Mouse (Mus musculus) urinary bladder, postnatal 10 days (tissue): ENCODE measurements at regions not wholly inside any gene's neighbourhood (a gene's known extent, or its start where the extent isn't known, plus 50 kb on each side); places are given as distances from the start of the nearest gene placed in this dataset.

Experiments used
- DNase-seq: peaks from one replicate; pipeline ENCODE4 v3.0.0; 2022; ENCODE audit warnings: low spot score

DNA sequence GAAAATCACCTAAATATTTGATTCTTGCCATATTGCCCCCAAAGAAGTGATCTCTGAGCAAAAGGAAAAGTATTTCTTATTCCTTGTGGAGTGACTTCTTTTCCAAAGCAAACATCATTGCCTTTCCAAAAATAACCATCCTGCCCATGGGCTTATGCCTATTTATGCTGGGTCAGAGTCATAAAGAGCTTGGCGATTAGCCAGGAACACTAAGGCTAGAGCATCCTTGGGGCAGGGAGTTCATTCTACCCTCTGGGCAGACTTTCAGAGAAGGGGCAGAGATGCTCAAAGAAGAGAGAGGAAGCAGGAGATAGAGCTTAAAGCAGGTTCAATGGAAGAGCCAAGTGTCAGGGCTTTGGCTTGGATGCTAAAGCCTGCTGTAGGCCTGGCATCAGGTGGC, 203.1 kb upstream of the Gmds start:
- DNase-seq, result no peak

DNA sequence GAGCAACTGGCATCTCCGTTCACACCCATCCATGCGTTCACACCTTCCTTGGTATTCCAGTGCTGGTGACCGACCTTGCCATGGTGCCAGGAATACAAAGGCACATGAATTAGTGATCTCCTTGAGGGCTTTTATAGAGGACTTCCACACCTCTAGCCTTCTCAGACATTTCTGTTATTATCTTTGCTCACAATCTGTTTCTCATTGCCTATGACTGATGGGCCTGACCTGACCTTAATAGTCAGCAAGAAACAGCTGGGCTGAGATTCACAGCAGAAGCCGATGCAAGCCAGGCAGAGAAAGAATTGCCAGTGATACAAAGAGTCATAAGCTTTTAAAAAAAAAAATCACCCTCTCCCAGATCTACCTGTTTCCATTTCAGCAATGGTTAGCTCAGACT, 197.7 kb upstream of the Gmds start:
- no peak for DNase-seq

DNA sequence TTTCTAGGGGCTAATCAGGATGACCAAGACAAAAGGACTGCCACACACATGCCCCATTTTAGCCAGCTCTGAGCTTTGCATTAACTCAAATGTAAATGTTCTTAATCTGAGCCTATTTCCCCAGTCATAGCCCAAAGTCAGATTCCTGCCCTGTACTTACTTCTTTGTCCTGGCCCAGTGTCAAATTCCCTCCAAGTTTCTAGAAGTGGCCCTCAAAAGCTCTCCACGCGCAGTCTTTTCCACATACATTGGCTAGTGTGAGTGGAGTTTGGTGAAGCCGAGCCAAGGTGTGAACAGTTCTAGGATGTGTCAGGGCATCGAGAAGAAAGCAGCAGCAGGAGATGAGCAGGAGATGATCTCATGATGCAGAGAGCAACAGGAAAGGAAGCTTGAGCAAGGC, 197.1 kb upstream of the Gmds start:
- no peak for DNase-seq

DNA sequence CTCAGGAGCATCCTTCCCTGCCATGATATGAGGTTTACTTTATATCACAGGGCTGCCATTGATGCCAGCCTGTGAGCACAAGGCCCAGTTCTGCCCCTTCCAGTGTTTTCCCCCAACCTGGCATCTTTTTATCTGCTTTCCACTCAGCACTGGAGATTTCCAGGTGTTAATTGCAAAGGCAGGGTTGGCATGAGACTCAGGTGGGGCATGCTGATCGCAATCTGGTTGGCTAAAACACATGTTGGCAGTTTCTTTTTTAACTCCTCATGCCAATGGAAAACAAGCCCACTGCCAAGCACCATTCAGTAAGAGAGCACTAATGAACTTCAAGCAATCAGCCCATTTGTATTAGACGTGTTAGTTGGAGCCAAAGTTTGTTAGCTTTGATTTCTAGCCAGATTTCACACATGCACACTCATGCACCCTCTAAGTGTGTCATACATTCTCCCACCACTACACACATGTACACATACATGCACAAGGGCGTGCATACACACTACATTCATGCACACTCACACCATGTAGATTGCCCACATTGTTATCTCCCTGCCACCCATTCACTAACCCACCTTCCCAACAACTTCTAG, 192.5 kb upstream of the Gmds start:
- no peak for DNase-seq

DNA sequence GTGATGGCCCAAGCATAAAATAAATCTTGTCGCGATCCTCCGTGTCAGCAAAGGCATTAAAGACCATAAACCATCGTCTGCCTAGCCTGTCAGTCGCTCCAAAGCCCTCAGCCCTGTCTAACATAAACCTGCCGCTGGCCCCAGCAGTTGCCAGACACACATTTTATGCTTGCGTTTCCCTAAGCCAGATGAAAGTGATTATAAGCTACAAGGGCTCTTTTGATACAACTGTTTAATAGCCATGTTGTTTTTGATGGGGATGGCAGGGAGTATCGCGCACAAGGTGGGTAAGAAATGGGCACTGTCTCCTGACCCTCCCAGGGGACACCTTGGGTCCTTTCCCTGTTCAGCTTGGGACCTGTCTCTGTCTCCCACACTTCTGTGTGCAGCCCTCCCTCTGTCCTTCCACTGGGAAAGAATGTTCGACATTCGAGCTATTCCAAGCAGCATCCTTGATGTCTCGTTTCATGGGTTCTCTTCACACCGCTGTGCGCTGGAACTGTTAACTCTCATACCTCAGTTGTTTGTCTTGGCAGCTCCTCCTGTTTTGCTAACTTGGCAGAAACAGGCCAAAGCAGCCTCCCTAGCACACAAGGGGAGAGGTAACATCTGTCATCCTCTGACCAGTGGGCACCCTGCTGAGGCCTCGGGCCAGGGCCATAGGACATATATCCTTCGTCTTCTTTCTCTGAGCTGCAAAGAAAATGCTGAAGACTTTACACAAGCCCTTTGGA, 180.2 kb upstream of the Gmds start:
- DNase-seq, result no peak

DNA sequence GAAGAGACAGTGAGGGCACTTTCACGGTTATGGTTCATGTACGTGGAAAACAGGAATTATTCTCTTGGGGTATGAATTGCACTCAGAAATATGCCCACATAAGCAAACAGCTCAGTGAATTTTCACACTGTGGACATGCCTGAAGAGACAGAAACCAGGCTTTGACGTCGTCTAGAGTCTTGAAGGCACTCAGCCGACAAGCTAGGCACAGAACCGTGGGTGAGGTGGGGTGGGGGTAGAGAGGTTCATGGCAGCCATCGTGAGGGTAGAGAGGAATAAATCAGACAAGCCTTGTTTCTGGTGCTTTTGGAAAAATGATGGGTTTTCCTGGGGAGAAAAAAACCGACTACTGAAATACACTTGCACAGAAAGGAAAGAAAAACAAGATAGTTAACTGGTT, 179.0 kb upstream of the Gmds start:
- DNase-seq, result no peak

DNA sequence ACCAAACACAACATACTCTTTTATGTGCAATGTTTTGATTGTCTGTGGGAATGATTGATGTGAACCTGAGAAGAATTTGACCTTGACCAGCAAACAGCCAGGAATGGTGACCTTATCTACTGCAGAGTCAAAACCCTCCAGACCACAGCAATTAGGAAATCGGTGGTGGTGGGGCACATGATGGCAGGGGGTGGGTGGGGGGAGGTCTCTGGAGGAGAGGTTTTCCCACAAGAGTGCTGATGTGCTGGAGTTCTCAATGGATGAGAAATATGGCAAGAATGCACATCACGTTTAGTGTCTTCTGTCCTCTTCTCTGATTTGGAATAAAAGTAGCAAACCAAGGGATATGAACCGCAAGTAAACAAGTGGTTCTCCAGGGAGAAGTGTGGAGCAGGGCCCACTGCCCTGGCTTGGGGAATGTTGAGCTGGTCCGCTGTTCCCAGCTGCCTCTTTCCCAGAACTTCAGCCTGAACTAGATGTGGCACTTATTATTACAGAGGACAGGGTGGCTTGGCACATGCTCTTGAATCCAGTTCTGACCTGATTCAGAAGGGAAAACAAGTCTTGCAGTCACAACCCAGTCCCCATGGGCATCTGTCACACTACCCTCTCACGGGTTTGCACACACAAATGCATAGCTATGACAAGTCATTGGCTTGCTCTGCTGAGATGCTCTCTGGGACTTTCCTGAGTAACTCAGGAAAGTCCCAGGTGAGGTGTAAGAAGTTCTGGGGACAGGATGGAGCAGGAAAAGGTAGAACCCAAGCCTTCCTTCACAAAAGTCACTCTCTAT, 170.9 kb upstream of the Gmds start:
- DNase-seq, result no peak

DNA sequence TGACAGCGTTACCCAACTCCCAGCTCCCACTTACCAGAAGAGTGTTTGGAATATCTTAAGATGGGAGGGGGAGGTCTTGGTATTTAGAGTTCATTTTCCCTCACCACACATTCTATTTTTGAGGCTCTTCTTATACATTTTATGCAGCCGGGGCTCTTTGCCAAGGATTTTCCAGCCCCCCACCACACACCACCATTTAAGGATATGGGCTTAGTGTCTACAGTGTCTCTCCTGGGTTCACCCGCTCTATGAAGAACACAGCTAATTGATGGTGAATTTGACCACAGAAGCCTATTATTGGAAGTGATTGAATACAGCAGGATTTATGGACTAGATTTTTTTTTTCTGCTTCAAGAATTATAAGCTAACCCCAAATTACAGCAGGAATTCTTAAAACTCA, 169.9 kb upstream of the Gmds start:
- no peak for DNase-seq

DNA sequence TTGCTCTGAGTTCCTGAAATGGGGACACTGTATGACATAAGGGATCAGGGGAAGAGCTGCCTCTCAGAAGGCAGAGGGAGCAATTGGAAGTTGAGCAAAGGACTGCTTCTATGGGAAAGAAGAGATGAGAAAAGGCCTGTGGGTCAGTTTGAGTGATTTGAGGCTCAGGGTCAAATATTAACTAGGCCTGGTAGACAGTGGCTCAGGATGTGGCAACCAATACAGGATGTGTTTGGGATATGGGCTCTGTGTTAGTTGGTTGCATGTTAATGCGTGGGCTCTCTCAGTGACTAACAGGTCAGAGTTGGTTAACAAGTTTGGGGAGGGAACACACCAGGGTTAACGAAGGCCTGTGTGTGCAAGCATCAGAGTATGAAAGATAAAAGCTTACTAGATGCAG, 169.3 kb upstream of the Gmds start:
- no peak for DNase-seq

DNA sequence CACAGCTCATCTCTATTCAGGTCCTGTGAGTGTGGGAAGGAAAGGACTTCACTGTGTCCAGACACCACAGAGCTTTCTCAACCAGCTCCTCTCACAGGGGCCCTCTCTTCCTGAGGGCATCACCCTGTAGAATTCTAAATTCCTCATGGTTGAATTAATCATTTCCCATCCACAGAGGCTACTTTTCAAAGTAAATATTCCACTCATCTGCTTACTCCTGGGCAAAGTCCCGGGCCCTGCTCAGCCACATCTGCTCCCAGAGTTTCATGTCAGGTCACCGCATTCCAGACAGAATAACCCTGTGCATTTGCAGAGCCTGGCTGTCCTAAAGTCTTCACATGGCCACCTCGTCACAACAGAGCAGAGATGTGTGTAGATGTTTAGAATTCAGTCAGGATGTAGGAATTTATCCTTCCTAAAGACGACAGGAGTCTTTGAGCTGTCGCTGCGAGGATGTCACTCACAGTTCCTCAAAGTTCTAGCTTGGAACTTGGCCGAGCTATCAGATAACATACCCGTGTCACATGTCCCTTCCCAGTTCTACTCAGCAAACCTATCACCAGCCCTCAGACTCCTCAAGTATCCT, 159.8 kb upstream of the Gmds start:
- no peak for DNase-seq

DNA sequence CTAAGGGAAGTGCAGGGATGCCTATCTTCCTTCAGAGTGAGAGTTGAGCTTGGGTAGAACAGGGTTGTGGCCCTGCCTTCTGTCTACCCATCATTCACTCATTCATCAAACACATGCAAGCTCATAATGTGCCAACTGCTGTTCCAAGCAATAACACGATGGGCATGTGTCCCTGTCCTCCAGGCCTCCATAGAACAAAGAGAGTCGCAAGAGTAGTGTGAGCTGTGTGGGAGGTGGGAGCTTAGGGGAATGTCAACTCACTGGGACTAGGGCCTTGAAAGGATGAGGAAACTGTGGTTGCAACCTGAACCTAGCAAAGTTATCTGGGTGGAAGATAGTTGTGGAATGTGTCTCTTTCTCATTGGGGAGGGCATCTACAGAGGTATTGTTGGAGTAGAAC, 157.7 kb upstream of the Gmds start:
- DNase-seq, result no peak

DNA sequence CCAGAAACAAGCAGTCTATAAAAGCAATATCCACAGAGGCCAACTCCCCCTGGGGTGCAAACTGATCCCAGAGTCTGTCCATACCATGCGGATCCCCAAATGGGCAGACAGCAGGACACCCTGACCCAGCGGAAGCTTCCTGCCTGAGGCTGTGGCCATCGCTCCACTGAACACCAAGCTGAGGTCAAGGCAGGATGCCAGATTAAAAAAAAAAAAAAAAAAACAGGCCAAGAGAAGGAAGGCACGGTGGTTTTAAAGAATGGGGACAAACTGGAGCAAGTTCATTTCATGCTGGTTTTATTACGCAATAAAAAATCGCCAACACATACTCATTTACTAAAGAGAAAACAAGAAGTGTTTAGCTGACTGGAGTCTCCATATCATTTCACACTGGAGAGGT, 156.5 kb upstream of the Gmds start:
- DNase-seq, result no peak

DNA sequence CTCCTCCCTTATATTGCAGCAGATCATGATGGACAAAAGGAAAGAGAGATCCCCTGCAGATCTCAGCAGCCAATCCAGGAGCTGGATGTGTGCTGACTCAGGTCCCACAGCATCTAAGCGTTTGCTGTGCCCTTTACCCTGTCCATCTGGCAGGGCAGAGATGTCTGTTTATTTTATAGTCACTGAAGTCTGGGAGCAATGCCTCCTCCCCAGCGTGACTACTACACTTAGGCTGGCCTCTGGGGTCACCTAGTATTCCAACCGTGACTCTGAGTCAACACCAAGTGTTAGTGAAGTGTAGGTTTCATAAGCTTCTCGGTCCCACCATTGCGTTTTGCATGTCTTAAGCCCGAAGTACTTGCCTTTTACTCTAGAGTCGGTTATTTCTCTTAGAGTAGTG, 155.3 kb upstream of the Gmds start:
- DNase-seq, result no peak

DNA sequence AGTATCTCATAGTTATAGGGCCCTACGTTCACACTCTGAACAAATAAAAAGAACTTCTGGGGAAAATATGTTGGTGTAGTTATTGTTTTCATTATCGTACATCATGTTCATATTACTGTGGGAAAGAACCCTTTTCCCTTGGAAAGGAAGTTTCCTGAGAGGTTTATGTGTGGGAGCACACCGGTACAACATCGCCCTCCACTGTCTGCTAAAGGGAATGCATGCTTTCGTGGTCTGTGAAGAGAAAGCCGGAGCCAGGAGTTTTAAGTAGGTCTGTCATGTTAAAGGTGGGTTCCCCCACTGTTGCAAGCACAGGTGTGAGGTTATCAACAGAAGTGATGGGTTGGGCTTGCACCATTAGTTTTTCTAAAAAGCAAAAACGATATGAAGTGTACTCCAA, 154.8 kb upstream of the Gmds start:
- no peak for DNase-seq

DNA sequence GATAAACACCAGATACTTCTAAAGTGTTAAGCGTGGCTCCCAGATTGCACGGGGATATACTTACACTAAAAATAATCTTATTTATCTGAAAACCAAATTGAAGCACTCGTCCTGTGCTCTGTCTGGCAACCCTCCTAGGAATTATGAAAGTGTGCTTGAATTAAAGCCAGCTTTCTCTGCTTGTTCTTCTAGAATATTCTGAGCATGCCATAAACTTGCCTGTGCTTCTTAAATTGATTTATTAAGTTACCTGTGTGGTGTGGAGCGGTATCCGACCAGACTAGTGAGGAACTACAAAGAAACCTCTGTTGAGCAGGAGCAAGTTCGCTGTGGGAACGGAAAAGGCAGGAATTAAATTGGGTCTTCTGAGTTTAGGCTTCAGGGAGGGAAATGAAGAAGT, 154.0 kb upstream of the Gmds start:
- no peak for DNase-seq

DNA sequence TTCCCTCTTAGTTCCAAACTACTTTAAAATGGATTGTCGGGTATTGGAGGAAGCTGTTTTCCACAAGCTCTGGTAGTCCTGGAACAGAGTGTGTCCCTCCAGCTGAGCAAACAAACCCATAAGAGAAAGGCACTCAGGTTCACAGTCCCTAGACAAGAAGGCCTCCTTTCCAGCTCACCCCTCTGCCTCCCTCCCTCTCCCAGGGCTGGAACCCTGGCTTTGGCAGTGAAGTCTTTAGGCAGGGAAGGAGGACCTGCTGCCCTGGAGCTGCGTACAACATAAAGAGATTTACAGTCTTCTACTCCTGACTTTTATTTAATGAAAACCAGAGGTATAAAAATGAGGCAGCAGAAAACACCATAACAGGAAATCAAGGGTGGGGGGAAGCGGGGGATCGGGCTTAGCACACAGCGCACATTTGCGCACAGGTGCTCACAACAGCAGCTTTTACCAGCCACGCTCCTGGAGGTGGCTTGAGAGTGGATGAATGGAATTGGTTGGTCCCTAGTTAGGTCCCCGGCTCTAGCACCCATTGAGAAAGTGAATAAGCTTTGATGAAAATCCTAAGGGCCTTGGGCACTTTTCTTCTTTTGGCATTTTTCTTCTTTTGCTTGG, 143.0 kb upstream of the Gmds start:
- no peak for DNase-seq

DNA sequence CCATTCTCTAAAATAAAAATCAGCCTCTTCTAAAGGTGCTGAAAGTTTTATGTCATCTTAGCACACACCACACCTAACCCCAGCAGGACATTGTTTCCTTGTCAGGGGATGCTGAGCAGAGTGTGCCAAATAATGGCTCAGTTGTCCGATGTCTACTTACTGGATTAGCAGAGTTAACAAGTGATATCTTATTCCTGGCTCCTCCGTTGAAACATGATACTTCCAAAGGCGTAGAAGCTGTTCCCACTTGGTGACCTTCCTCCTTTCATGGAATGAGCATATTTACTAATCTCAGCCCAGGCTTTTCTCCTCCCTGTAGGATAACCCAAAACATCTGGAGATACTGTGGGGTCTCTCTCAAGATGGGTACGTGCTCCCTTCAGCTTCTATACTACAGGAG, 141.5 kb upstream of the Gmds start:
- no peak for DNase-seq

DNA sequence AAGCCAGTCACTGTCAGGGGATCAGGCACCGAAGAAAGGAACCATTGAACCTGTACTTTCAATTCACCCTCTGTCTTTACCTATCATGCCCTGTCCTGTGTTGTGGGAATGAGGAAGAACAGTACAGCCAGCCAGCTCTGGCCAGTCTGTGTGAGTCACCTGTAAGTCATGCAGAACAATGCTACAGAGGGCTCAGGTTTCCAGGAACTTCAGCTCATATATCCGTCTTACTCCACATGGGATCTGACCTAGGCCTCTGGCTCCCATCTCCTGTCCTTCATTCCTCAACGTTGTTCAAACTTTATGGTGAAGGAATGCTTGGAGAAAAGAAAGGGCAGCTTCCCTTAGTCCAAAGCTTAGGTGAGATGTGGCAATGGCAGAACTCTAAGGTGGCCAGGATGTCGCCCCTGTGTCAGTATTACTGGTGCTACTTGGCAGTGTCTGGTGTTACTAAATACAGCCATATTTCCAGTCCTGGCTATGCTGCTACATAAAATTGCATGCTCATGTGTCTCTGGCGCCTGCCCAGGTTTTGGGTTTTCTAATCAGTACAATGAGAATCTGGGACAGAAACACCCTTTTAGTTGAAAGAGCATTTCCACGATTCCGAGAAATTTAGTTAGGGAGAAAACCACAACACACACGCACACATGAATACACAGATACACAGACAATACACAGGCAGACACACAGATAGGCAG, 140.7 kb upstream of the Gmds start:
- no peak for DNase-seq

DNA sequence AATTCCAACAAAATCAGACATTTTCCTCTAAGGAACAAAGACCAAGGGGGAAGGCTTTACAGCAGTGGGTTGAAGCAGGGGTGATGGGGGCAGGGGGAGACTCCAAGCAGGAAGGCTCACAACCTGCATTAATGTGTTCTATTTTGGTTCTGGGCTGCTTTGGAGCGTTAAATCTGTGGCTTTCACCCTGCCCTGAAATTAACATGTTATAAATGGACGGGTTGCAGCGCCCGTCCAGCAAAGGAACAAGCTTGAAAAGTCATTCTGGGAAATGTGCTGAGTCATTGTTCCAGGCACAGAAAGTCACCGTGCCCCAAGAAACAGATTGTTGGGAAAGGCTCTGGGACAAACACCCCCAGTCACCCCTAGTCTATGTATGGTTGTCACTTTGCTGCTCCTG, 127.2 kb upstream of the Gmds start:
- no peak for DNase-seq

DNA sequence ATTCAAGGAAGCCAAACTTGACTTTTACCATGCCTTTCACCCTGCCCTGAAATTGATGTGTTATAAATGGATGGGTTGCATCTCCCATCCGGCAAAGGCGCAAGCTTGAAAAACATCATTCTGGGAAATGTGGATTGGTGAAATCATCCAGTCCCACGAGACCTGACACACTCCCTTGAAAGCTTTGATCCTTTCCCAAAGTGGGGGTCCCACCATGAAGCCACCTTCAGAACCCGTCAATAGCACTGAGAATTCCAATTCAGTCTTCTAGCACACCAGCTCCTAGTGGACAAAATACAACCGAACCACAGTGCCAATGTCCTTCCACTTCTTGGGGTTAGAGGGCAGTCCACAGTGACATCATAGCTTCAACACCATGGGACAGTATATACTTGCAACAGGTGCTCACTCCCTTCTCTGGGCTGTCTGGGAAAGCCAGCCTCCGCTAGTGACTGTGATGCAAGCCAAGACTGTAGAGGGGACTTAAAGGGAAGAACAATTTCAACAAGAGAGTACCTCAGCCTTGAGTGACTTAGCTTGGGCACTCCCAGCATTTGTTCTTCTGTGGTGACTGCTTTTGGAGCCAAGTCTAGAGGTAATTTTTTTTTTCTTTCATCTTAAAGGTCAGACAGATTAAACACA, 126.6 kb upstream of the Gmds start:
- no peak for DNase-seq

DNA sequence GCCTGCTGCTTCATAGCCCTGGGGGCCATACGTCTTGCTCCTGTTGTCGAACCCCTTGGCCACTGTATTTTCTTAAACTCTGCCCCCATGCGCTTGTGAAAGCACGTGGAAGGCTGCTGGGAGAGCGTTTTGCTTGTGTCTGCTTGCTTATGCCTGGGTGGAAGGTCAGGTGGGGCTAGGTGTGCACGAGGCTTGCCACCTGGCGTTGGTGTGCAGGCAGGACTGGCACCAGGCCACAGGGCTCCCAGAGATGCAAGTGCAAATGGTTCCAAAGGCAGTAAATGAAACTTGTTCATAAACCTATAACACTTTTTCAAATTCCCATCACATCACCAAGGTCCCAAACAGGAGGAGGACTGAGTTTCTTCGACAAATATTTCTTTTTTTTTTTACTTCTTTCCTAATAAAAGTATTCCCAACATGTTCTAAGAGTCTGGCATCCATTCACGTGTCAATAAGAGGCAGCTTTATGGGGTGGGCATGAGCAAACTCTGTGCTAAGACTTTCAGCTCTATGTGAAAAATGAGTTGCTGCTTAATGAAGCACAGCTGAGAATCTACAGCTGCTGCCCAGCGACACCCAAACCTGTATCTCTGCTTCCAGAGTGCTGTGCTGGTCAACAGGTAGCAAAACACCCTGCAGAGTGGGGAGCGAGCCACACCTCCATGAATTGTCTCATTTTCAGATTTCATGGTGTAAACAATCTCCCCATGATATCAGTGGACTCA, 116.0 kb upstream of the Gmds start:
- DNase-seq, result no peak
